Mouse (Mus musculus) heart, postnatal 0 days (tissue): Measurements from ENCODE around the gene Gm16253. TPM values are rescaled to one million over a fixed set of nuclear protein-coding genes. Genes with fewer than 3 reads are reported as not detected.
A peak's percentile ranks its signal among the peaks of the same experiment; 100 is the strongest.

ENCODE experiments used
- ATAC-seq: fragments of 200-750 bp; cut with Nextera tagmentation; 2 replicates; pipeline ENCODE4 v1.8.0; 2017; ENCODE audit warnings: low read depth, moderate number of reproducible peaks, moderate library complexity; ENCODE audit not compliant: insufficient read depth
- DNase-seq: peaks from one replicate; pipeline ENCODE4 v3.0.0-alpha.2; 2016; ENCODE audit warnings: low spot score
- H3K27ac ChIP-seq: fragments of 300-500 bp; sonication (generic); 2 replicates; pipeline ENCODE4 v1.5.1; 2014; ENCODE audit warnings: low read depth, mild to moderate bottlenecking
- H3K27me3 ChIP-seq: fragments of 300-500 bp; sonication (generic); 2 replicates; pipeline ENCODE4 v1.6.1; 2014; ENCODE audit warnings: low read length, mixed read lengths; ENCODE audit not compliant: control insufficient read depth, insufficient read depth
- H3K36me3 ChIP-seq: fragments of 300-500 bp; sonication (generic); replicated peaks from 2 replicates; pipeline ENCODE4 v1.6.1; 2014; ENCODE audit warnings: low read length, mixed read lengths; ENCODE audit not compliant: control insufficient read depth, insufficient read depth
- H3K4me1 ChIP-seq: fragments of 300-500 bp; sonication (generic); 2 replicates; pipeline ENCODE4 v1.6.1; 2014; ENCODE audit warnings: antibody characterized with exemption; ENCODE audit not compliant: control insufficient read depth, insufficient read depth
- H3K4me2 ChIP-seq: fragments of 300-500 bp; sonication (generic); 2 replicates; pipeline ENCODE4 v1.6.1; 2014; ENCODE audit warnings: low read depth, mild to moderate bottlenecking, low read length, moderate library complexity
- H3K4me3 ChIP-seq: fragments of 300-500 bp; sonication (generic); 2 replicates; pipeline ENCODE4 v1.5.1; 2014; ENCODE audit warnings: low read depth, low read length
- H3K9ac ChIP-seq: fragments of 300-500 bp; sonication (generic); replicated peaks from 2 replicates; pipeline ENCODE4 v1.6.1; 2014; ENCODE audit warnings: low read depth, low read length, mixed read lengths
- H3K9me3 ChIP-seq: fragments of 300-500 bp; sonication (generic); replicated peaks from 2 replicates; pipeline ENCODE4 v1.6.1; 2016; ENCODE audit warnings: low read length; ENCODE audit not compliant: control insufficient read depth
- CTCF ChIP-seq: IDR thresholded peaks from 2 replicates; pipeline ENCODE4 v1.5.1; 2016; ENCODE audit warnings: antibody characterized with exemption, control low read depth, low read depth
- EP300 ChIP-seq: IDR thresholded peaks from 2 replicates; pipeline ENCODE4 v1.6.1; 2016; ENCODE audit warnings: antibody characterized with exemption, low read depth
- WGBS: fragments of 180-500 bp; shearing (Covaris S2); extraction: QIAGEN DNeasy Blood & Tissue Kit; methylation state at CpG from one replicate; pipeline ENCODE4 v1.1.7; 2014; 5-methylcytosine and 5-hydroxymethylcytosine counted together
- polyA plus RNA-seq: library from polyadenylated mRNA; unstranded; fragments of >200 nt; fragmentation: Nextera tagmentation; extraction: Ambion mirVana; gene quantifications from 2 replicates; pipeline ENCODE4 v1.2.1, GENCODE M21; 2015
- total RNA-seq: library from RNA; depleted of rRNA; stranded (reverse); fragments of >200 nt; gene quantifications from 2 replicates; pipeline ENCODE4 v1.2.3, GENCODE M21; 2014; ENCODE audit warnings: low replicate concordance

The Gm16253 gene
- total and polyA plus RNA-seq, 2 experiments from 2014 or later: 1.1 TPM; not detected in 1

- no peaks in the 10 kb centered on the region for H3K27me3 ChIP-seq
- H3K9me3 ChIP-seq: no peaks in the 10 kb centered on the region
- no peak overlapping the region for H3K4me3 ChIP-seq
- no peak overlapping the region for H3K27ac ChIP-seq
- H3K4me1 ChIP-seq: peaks cover 29% of the 10 kb centered on the region; the same call in 1 of the 2 replicates
- H3K9ac ChIP-seq: 0 out of 2 replicates have a peak overlapping the region, but pooled peaks have one; percentile 1
- ATAC-seq (no peak), DNase-seq (peak; percentile 4)
- H3K4me2 ChIP-seq: no peak overlapping the region
- TF ChIP-seq CTCF (no peak), EP300 (no peak)
- 68% methylated on average over 6 of the region's 6 CpGs for WGBS
- no peaks in the 10 kb centered on the region for H3K36me3 ChIP-seq
Measured at GRCm38 (mm10) chr3:96581141-96581540, 4.4 kb downstream of the Gm16253 start.

GRCm38 (mm10) chr3:96581771-96582515 lies 5.2 kb downstream of the Gm16253 start:
- 85% methylated on average over 16 of the region's 16 CpGs for WGBS
- H3K4me1 ChIP-seq: peaks cover 29% of the 10 kb centered on the region; the same call in 1 of the 2 replicates
- H3K27ac ChIP-seq: no peak overlapping the region
- H3K4me2 ChIP-seq: no peak overlapping the region
- ATAC-seq: no peak
- H3K27me3 ChIP-seq: no peaks in the 10 kb centered on the region
- no peak overlapping the region for H3K4me3 ChIP-seq
- no peaks in the 10 kb centered on the region for H3K9me3 ChIP-seq
- TF ChIP-seq EP300: no peak
- no peak for TF ChIP-seq CTCF
- H3K9ac ChIP-seq: no peak overlapping the region
- no peaks in the 10 kb centered on the region for H3K36me3 ChIP-seq
- peak; percentile 0 for DNase-seq

- no peak overlapping the region for H3K4me2 ChIP-seq
- no peaks in the 10 kb centered on the region for H3K9me3 ChIP-seq
- H3K4me3 ChIP-seq: no peak overlapping the region
- no peaks in the 10 kb centered on the region for H3K27me3 ChIP-seq
- ATAC-seq (no peak), DNase-seq (no peak)
- TF ChIP-seq CTCF (peak; percentile 17; the same call in 1 of the 2 replicates), EP300 (no peak)
- H3K4me1 ChIP-seq: peaks cover 16% of the 10 kb centered on the region; the same call in 1 of the 2 replicates
- H3K36me3 ChIP-seq: no peaks in the 10 kb centered on the region
- H3K27ac ChIP-seq: no peak overlapping the region
- H3K9ac ChIP-seq: no peak overlapping the region
- WGBS: 92% methylated on average over 5 of the region's 5 CpGs
Measured at GRCm38 (mm10) chr3:96583386-96583785, 6.6 kb downstream of the Gm16253 start.

GRCm38 (mm10) chr3:96590657-96591056 lies 13.9 kb downstream of the Gm16253 start:
- no peak overlapping the region for H3K4me3 ChIP-seq
- no peak for ATAC-seq
- TF ChIP-seq EP300 (no peak), CTCF (no peak)
- no peak overlapping the region for H3K27ac ChIP-seq
- WGBS: 92% methylated on average over 4 of the region's 4 CpGs
- no peak overlapping the region for H3K4me2 ChIP-seq
- 0 out of 2 replicates have a peak, but pooled peaks cover 3% of the 10 kb centered on the region for H3K9me3 ChIP-seq
- no peak for DNase-seq
- H3K27me3 ChIP-seq: no peaks in the 10 kb centered on the region
- H3K4me1 ChIP-seq: no peaks in the 10 kb centered on the region; the same call in 1 of the 2 replicates
- H3K36me3 ChIP-seq: no peaks in the 10 kb centered on the region
- H3K9ac ChIP-seq: no peak overlapping the region

- no peak for TF ChIP-seq CTCF
- no peak for TF ChIP-seq EP300
- no peaks in the 10 kb centered on the region for H3K27me3 ChIP-seq
Measured at GRCm38 (mm10) chr3:96593374-96593773, 16.6 kb downstream of the Gm16253 start.

More at GRCm38 (mm10) chr3:96593374-96593773, 16.6 kb downstream of the Gm16253 start:
- peak overlapping the region; percentile 71 for H3K9ac ChIP-seq
- H3K4me3 ChIP-seq: peak overlapping the region; percentile 64
- peak overlapping the region; percentile 87 for H3K27ac ChIP-seq
- H3K36me3 ChIP-seq: no peaks in the 10 kb centered on the region
- peak overlapping the region; percentile 93 for H3K4me2 ChIP-seq
- under 1% methylated on average over 10 of the region's 10 CpGs for WGBS
- H3K4me1 ChIP-seq: no peaks in the 10 kb centered on the region; the same call in 1 of the 2 replicates
- ATAC-seq (no peak), DNase-seq (peak; percentile 63)
- H3K9me3 ChIP-seq: 0 out of 2 replicates have a peak, but pooled peaks cover 3% of the 10 kb centered on the region
